Mouse (Mus musculus): ENCODE results near the gene Nostrin. TPM values are rescaled to one million over a fixed set of nuclear protein-coding genes. Genes with fewer than 3 reads are reported as not detected.
A peak's percentile ranks its signal among the peaks of the same experiment; 100 is the strongest.

The Nostrin gene
- polyA plus RNA-seq, 1 experiment = not detected

DNA sequence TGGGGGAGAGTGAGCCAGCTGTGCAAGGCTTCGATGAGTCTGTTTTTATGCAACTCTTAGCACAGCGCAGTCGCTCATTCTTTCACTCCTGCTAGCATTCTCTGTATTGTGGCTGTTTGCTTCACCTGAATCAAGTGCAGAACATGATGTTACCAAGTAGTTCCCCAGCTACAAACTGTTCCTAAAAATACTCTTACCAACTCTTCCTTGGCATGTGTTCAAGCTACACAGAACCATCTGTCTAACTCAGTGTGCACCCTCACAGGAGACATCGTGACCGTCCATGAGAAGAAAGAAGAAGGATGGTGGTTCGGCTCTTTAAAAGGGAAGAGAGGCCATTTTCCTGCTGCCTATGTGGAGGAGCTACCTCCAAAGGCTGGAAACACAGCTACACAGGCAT is 53.1 kb downstream of the Nostrin start:
- Histone ChIP-seq H3K4me1 (ENCODE audit: control insufficient read depth, insufficient read depth, low read length) (no peaks in the 10 kb centered on the region), H3K9ac (ENCODE audit: low read depth, poor library complexity, severe bottlenecking) (no peak overlapping the region), H3K36me3 (ENCODE audit: control insufficient read depth, insufficient read depth, low read length, poor library complexity, severe bottlenecking) (peaks cover 11% of the 10 kb centered on the region), H3K27me3 (ENCODE audit: control insufficient read depth, insufficient read depth, low read length, poor library complexity, severe bottlenecking) (no peaks in the 10 kb centered on the region), H3K4me3 (ENCODE audit: low read depth, low read length) (no peak overlapping the region), H3K9me3 (replicated peaks; ENCODE audit: control insufficient read depth, insufficient read depth, low read length, poor library complexity, severe bottlenecking) (no peaks in the 10 kb centered on the region), H3K27ac (ENCODE audit: insufficient read depth, low read length) (no peak overlapping the region)
- TF ChIP-seq EP300 (IDR thresholded peaks at IDR 0.05; ENCODE audit: insufficient read depth, low read depth, low read length) = no peak
- no peak for TF ChIP-seq POLR2A (IDR thresholded peaks at IDR 0.05; ENCODE audit: insufficient read depth, low read length)
- no peak for TF ChIP-seq CTCF (IDR thresholded peaks at IDR 0.05; ENCODE audit: low read depth, low read length)

- Histone ChIP-seq H3K27me3 (ENCODE audit: control insufficient read depth, insufficient read depth, low read length, poor library complexity, severe bottlenecking) (no peaks in the 10 kb centered on the region), H3K4me3 (ENCODE audit: low read depth, low read length) (no peak overlapping the region), H3K9me3 (replicated peaks; ENCODE audit: control insufficient read depth, insufficient read depth, low read length, poor library complexity, severe bottlenecking) (no peaks in the 10 kb centered on the region), H3K9ac (ENCODE audit: low read depth, poor library complexity, severe bottlenecking) (no peak overlapping the region), H3K27ac (ENCODE audit: insufficient read depth, low read length) (no peak overlapping the region), H3K36me3 (ENCODE audit: control insufficient read depth, insufficient read depth, low read length, poor library complexity, severe bottlenecking) (peaks cover 14% of the 10 kb centered on the region), H3K4me1 (ENCODE audit: control insufficient read depth, insufficient read depth, low read length) (no peaks in the 10 kb centered on the region)
- TF ChIP-seq POLR2A (IDR thresholded peaks at IDR 0.05; ENCODE audit: insufficient read depth, low read length) (no peak), EP300 (IDR thresholded peaks at IDR 0.05; ENCODE audit: insufficient read depth, low read depth, low read length) (no peak)
Observed at GRCm38 (mm10) chr2:69189222-69189621, 53.6 kb downstream of the Nostrin start.

DNA sequence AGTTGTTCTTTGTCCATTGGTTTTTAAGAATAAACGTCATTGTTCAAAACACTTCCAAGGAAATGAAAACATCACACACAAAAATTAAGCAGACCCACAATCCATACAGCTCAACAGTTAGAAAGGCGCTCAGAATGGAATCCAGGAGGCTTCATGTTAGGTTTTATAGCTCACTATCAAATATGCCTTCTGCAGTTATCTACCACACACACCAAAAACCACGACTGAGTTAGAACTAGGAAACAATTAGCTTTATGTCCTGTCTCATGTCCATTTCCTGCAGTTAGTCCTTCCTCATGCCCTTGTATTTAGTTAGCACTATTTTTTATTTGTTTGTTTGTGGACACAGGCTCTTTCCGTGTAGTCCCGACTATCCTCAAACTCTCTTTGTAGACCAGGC is 55.5 kb downstream of the Nostrin start:
- Histone ChIP-seq H3K27me3 (ENCODE audit: control insufficient read depth, insufficient read depth, low read length, poor library complexity, severe bottlenecking) (no peaks in the 10 kb centered on the region), H3K36me3 (ENCODE audit: control insufficient read depth, insufficient read depth, low read length, poor library complexity, severe bottlenecking) (peaks cover 19% of the 10 kb centered on the region), H3K27ac (ENCODE audit: insufficient read depth, low read length) (no peak overlapping the region), H3K4me3 (ENCODE audit: low read depth, low read length) (no peak overlapping the region), H3K9ac (ENCODE audit: low read depth, poor library complexity, severe bottlenecking) (no peak overlapping the region), H3K9me3 (replicated peaks; ENCODE audit: control insufficient read depth, insufficient read depth, low read length, poor library complexity, severe bottlenecking) (no peaks in the 10 kb centered on the region), H3K4me1 (ENCODE audit: control insufficient read depth, insufficient read depth, low read length) (no peaks in the 10 kb centered on the region)
- TF ChIP-seq EP300 (IDR thresholded peaks at IDR 0.05; ENCODE audit: insufficient read depth, low read depth, low read length) (no peak), POLR2A (IDR thresholded peaks at IDR 0.05; ENCODE audit: insufficient read depth, low read length) (no peak)

- TF ChIP-seq EP300 (IDR thresholded peaks at IDR 0.05; ENCODE audit: insufficient read depth, low read depth, low read length) (no peak), POLR2A (IDR thresholded peaks at IDR 0.05; ENCODE audit: insufficient read depth, low read length) (no peak), CTCF (IDR thresholded peaks at IDR 0.05; ENCODE audit: low read depth, low read length) (no peak)
- peaks cover 22% of the 10 kb centered on the region for H3K36me3 ChIP-seq (ENCODE audit: control insufficient read depth, insufficient read depth, low read length, poor library complexity, severe bottlenecking)
Observed at GRCm38 (mm10) chr2:69193555-69193954, 58.0 kb downstream of the Nostrin start.

DNA sequence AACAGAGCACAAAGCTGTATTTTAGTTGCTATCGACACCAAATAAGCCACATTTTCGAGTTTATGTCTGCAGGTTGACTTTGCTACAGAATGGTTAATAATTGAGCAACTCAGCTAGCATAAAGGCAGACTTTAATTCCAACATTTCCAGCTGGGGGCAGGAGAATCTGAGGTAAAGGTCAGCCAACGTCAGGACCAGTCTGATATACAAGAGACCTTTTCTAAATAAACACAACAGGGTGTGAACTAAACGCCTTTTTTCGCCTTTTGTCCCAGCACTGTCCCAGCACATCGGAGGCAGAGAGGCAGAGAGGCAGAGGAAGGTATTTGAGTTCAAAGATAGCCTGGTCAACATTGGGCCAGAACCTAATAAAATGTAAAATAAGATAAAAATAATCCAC is 69.6 kb downstream of the Nostrin start:
- peak overlapping the region; percentile 89 for H3K9ac ChIP-seq (ENCODE audit: low read depth, poor library complexity, severe bottlenecking)
- H3K9me3 ChIP-seq (replicated peaks; ENCODE audit: control insufficient read depth, insufficient read depth, low read length, poor library complexity, severe bottlenecking) = no peaks in the 10 kb centered on the region
- H3K27ac ChIP-seq (ENCODE audit: insufficient read depth, low read length) = no peak overlapping the region
- no peak for TF ChIP-seq POLR2A (IDR thresholded peaks at IDR 0.05; ENCODE audit: insufficient read depth, low read length)
- no peak for TF ChIP-seq CTCF (IDR thresholded peaks at IDR 0.05; ENCODE audit: low read depth, low read length)
- TF ChIP-seq EP300 (IDR thresholded peaks at IDR 0.05; ENCODE audit: insufficient read depth, low read depth, low read length) = no peak
- H3K27me3 ChIP-seq (ENCODE audit: control insufficient read depth, insufficient read depth, low read length, poor library complexity, severe bottlenecking) = no peaks in the 10 kb centered on the region
- peak overlapping the region; percentile 95 for H3K4me3 ChIP-seq (ENCODE audit: low read depth, low read length)
- no peaks in the 10 kb centered on the region for H3K4me1 ChIP-seq (ENCODE audit: control insufficient read depth, insufficient read depth, low read length)
- H3K36me3 ChIP-seq (ENCODE audit: control insufficient read depth, insufficient read depth, low read length, poor library complexity, severe bottlenecking) = peaks cover 29% of the 10 kb centered on the region

More at GRCm38 (mm10) chr2:69193555-69193954, 58.0 kb downstream of the Nostrin start:
- H3K9me3 ChIP-seq (replicated peaks; ENCODE audit: control insufficient read depth, insufficient read depth, low read length, poor library complexity, severe bottlenecking) = no peaks in the 10 kb centered on the region
- H3K27ac ChIP-seq (ENCODE audit: insufficient read depth, low read length) = no peak overlapping the region
- H3K4me3 ChIP-seq (ENCODE audit: low read depth, low read length) = no peak overlapping the region
- no peaks in the 10 kb centered on the region for H3K27me3 ChIP-seq (ENCODE audit: control insufficient read depth, insufficient read depth, low read length, poor library complexity, severe bottlenecking)
- no peak overlapping the region for H3K9ac ChIP-seq (ENCODE audit: low read depth, poor library complexity, severe bottlenecking)
- no peaks in the 10 kb centered on the region for H3K4me1 ChIP-seq (ENCODE audit: control insufficient read depth, insufficient read depth, low read length)

DNA sequence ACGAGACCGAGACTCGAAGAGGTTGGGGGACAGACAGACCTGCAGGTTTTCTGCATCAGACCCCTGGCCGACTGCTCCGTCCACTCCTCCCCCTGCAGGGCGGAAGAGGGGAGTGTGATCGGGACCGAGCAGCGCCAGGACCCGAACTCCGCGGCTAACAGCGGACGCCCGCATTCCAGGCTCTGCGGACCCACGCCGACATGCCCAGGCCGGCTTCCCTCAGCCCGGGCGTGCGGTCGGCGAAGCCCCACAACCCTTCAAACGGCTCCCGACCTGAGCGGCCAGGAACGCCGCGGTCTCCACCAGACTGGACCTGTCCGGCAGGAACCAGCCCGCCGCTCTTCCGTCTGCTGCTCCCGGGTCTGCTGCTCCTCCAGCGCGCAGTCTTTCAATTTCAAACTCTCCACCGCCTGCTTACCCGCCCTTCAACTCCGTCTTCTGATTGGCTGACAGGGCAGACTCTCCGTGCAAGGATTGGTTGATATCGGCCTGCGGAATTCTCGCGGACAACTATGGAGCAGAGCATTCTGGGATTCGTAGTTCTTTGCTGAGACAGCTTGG is 70.3 kb downstream of the Nostrin start, which contains the start of gene Spc25:
Spc25 (minus strand) TSS at position 404 of the 561 bp plus-strand sequence.
- H3K36me3 ChIP-seq (ENCODE audit: control insufficient read depth, insufficient read depth, low read length, poor library complexity, severe bottlenecking) = peaks cover 28% of the 10 kb centered on the region
- no peaks in the 10 kb centered on the region for H3K4me1 ChIP-seq (ENCODE audit: control insufficient read depth, insufficient read depth, low read length)
- no peak within 1 kb of the TSS for H3K27ac ChIP-seq (ENCODE audit: insufficient read depth, low read length)
- H3K9ac ChIP-seq (ENCODE audit: low read depth, poor library complexity, severe bottlenecking) = peak within 1 kb of the TSS; percentile 89
- H3K4me3 ChIP-seq (ENCODE audit: low read depth, low read length) = peak within 1 kb of the TSS; percentile 95
- no peaks in the 10 kb centered on the region for H3K27me3 ChIP-seq (ENCODE audit: control insufficient read depth, insufficient read depth, low read length, poor library complexity, severe bottlenecking)
- H3K9me3 ChIP-seq (replicated peaks; ENCODE audit: control insufficient read depth, insufficient read depth, low read length, poor library complexity, severe bottlenecking) = no peaks in the 10 kb centered on the region
- TF ChIP-seq CTCF (IDR thresholded peaks at IDR 0.05; ENCODE audit: low read depth, low read length) (no peak), POLR2A (IDR thresholded peaks at IDR 0.05; ENCODE audit: insufficient read depth, low read length) (peak; percentile 78)
